Mouse (Mus musculus) heart, adult 2 months (tissue): ENCODE results near the gene Cggbp1. TPM values are rescaled to one million over a fixed set of nuclear protein-coding genes. Genes with fewer than 3 reads are reported as not detected.

Experiments used
- DNase-seq, 2 experiments: peaks; one replicate each; pipeline ENCODE4 v3.0.0; 2021
- H3K27ac ChIP-seq: fragments of 200-600 bp; 2 replicates; pipeline ENCODE4 v1.8.1; 2022
- H3K27me3 ChIP-seq: fragments of 200-500 bp; 2 replicates; pipeline ENCODE4 v1.6.1; 2012; ENCODE audit warnings: mild to moderate bottlenecking, low read length, inconsistent platforms, mixed read lengths; ENCODE audit not compliant: control insufficient read depth, insufficient read depth
- H3K36me3 ChIP-seq: fragments of 200-500 bp; 2 replicates; pipeline ENCODE4 v1.6.1; 2012; ENCODE audit warnings: low read length, inconsistent platforms; ENCODE audit not compliant: control insufficient read depth, insufficient read depth
- H3K4me1 ChIP-seq: fragments of 200-500 bp; 2 replicates; pipeline ENCODE4 v1.6.1; 2011; ENCODE audit warnings: low read length; ENCODE audit not compliant: control insufficient read depth, insufficient read depth
- H3K4me3 ChIP-seq: fragments of 200-600 bp; 2 replicates; pipeline ENCODE4 v1.8.1; 2022
- H3K79me2 ChIP-seq: fragments of 200-500 bp; replicated peaks from 2 replicates; pipeline ENCODE4 v1.6.1; 2012; ENCODE audit warnings: mild to moderate bottlenecking, inconsistent platforms, low read length, moderate library complexity, mixed read lengths; ENCODE audit not compliant: control insufficient read depth, insufficient read depth
- H3K9ac ChIP-seq: fragments of 200-500 bp; 2 replicates; pipeline ENCODE4 v1.6.1; 2012; ENCODE audit warnings: low read depth, mild to moderate bottlenecking, control low read depth, inconsistent platforms, low read length, mixed read lengths
- CTCF ChIP-seq: fragments of 200-600 bp; IDR thresholded peaks from 2 replicates; pipeline ENCODE4 v1.8.1; 2022; ENCODE audit warnings: antibody characterized with exemption, mild to moderate bottlenecking, moderate library complexity
- EP300 ChIP-seq: fragments of 200-500 bp; IDR thresholded peaks from 2 replicates; pipeline ENCODE4 v1.6.1; 2011; ENCODE audit warnings: low read depth, low read length, control low read depth; ENCODE audit not compliant: insufficient read depth
- POLR2A ChIP-seq: fragments of 200-500 bp; IDR thresholded peaks from 2 replicates; pipeline ENCODE4 v1.6.1; 2011; ENCODE audit warnings: mild to moderate bottlenecking, low read depth, low read length, control low read depth; ENCODE audit not compliant: insufficient read depth
- WGBS: fragments of 180-500 bp; shearing (Covaris S2); methylation state at CpG from one replicate; pipeline ENCODE4 v1.1.7; 2018; 5-methylcytosine and 5-hydroxymethylcytosine counted together
- intact Hi-C: fragments of 180-260 bp; cut with DNase I; formaldehyde crosslinking; loops from one replicate; pipeline ENCODE4 v1.15.1; 2025
- long read RNA-seq: library from polyadenylated mRNA; stranded (forward); transcript quantifications from one replicate; pipeline ENCODE4 v2.0.0, GENCODE M21; 2021
- polyA plus RNA-seq: library from polyadenylated mRNA; depleted of rRNA; stranded (reverse); fragments of >200 nt; gene quantifications from 2 replicates; pipeline ENCODE4 v1.2.3, GENCODE M21; 2012; rRNA removed
- total RNA-seq, 2 experiments: library from RNA; stranded (reverse); gene quantifications; 2 replicates each; pipeline ENCODE4 v1.2.3; 2021

Gene Cggbp1
- total RNA-seq, result 10 to 100 TPM; 37.1 to 37.4 TPM
- polyA plus RNA-seq, result 7.9 and 17.9 TPM in 2 replicates
- long read RNA-seq, full-length matches to known transcripts, result 24 of 36 reads
- long read RNA-seq, partial matches to known transcripts, result 1 of 36 reads
- long read RNA-seq, other reads (novel, unspliced or antisense), result 11 of 36 reads

GRCm38 (mm10) chr16:64851563-64852362 is at the start of gene Cggbp1, which contains the start of gene Zfp654:
Gene Cggbp1 (plus strand): TSS chr16:64851996.
Gene Zfp654 (minus strand): TSS chr16:64851652.
- peak; percentile 100 for DNase-seq
- TF ChIP-seq CTCF (0 out of 2 replicates have a peak, but pooled peaks have one; percentile 14), POLR2A (peak; percentile 64), EP300 (no peak)
- intact Hi-C loops, result loop anchor here (1.0 to 2.0 kb wide), 4 partner anchors 22 to 709 kb away; partner anchors contain the start of gene 4930453N24Rik

DNA sequence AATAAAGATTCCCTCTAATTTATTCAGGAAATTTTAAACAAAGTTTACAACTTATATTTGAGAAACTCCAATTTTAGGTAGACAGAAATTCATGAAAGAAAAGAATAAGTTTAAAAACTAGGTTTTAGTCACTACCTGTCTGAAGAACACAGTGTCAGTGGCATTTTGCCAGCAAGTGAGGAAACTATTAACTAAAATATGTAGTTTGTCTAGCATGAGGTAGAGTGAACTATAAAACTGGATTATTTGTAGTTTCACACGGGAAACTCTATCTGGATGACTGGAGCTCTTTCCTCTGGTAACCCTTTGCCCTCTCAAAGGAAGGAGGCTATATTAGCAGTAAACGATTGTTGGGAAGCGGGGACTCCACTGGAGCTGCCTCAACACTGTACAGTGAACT is 48.8 kb upstream of the Cggbp1 start:
- TF ChIP-seq CTCF (no peak), POLR2A (no peak), EP300 (no peak)
- 72% methylated on average over 3 of the region's 3 CpGs for WGBS
- intact Hi-C loops, result no loop called here
- Histone ChIP-seq H3K4me3 (no peak overlapping the region), H3K36me3 (no peaks in the 10 kb centered on the region), H3K27me3 (no peaks in the 10 kb centered on the region), H3K9ac (no peak overlapping the region), H3K79me2 (peaks cover 1% of the 10 kb centered on the region; the same call in 1 of the 2 replicates), H3K4me1 (no peaks in the 10 kb centered on the region), H3K27ac (no peak overlapping the region)
- DNase-seq, result no peak

More at GRCm38 (mm10) chr16:64851563-64852362, at the start of gene Cggbp1, which contains the start of gene Zfp654:
- Histone ChIP-seq H3K27ac (peak within 1 kb of the TSS; percentile 94), H3K79me2 (peaks cover 6% of the 10 kb centered on the region; the same call in 1 of the 2 replicates), H3K4me1 (peaks cover 8% of the 10 kb centered on the region), H3K27me3 (no peaks in the 10 kb centered on the region), H3K36me3 (peaks cover 21% of the 10 kb centered on the region), H3K9ac (peak within 1 kb of the TSS; percentile 95), H3K4me3 (peak within 1 kb of the TSS; percentile 100)
- under 1% methylated on average over 71 of the region's 85 CpGs for WGBS

GRCm38 (mm10) chr16:64817094-64817765 is 34.6 kb upstream of the Cggbp1 start:
- H3K27me3 ChIP-seq, result no peaks in the 10 kb centered on the region
- 95% methylated on average over 3 of the region's 3 CpGs for WGBS
- no peak overlapping the region for H3K4me3 ChIP-seq
- DNase-seq, result no peak
- no peak overlapping the region for H3K27ac ChIP-seq
- H3K4me1 ChIP-seq, result no peaks in the 10 kb centered on the region
- H3K9ac ChIP-seq, result no peak overlapping the region
- no peaks in the 10 kb centered on the region for H3K36me3 ChIP-seq
- no peaks in the 10 kb centered on the region for H3K79me2 ChIP-seq
- intact Hi-C loops, result no loop called here
- TF ChIP-seq POLR2A (no peak), EP300 (no peak), CTCF (no peak)

GRCm38 (mm10) chr16:64823890-64824289 is 27.9 kb upstream of the Cggbp1 start:
- TF ChIP-seq CTCF, result no peak
- Histone ChIP-seq H3K36me3 (no peaks in the 10 kb centered on the region), H3K9ac (no peak overlapping the region), H3K4me1 (no peaks in the 10 kb centered on the region), H3K4me3 (no peak overlapping the region), H3K27me3 (no peaks in the 10 kb centered on the region), H3K27ac (no peak overlapping the region), H3K79me2 (no peaks in the 10 kb centered on the region)
- 56% methylated on average over 1 of the region's 1 CpGs for WGBS
- intact Hi-C loops, result no loop called here
- DNase-seq, result no peak

DNA sequence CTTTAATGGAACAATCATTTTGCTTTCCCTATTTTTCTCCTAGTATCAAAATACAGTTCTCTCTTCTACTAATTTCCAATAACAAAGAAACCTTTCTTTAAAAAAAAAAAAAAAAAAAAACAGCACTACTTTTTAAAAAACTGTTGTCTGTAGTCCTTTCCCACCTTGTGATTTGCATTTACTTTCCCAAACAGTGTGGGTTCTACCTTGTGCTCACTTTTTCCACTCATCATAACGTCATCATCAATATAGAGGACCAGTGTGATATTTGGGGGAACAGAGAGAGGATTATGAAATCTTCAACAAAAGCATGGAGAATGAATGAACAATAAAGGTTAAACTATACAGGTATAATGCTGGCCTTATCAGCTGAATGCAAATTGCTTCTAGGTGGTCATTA is 27.3 kb upstream of the Cggbp1 start:
- H3K4me1 ChIP-seq, result no peaks in the 10 kb centered on the region
- no peaks in the 10 kb centered on the region for H3K36me3 ChIP-seq
- TF ChIP-seq CTCF (no peak), POLR2A (no peak), EP300 (no peak)
- no peaks in the 10 kb centered on the region for H3K79me2 ChIP-seq
- no peak overlapping the region for H3K27ac ChIP-seq
- no peaks in the 10 kb centered on the region for H3K27me3 ChIP-seq
- 95% methylated on average over 1 of the region's 1 CpGs for WGBS
- no peak for DNase-seq
- intact Hi-C loops, result no loop called here
- H3K9ac ChIP-seq, result no peak overlapping the region
- no peak overlapping the region for H3K4me3 ChIP-seq
